Mouse (Mus musculus) G1E (cell line): Measurements from ENCODE around the gene Cercam.

ENCODE experiments used
- CTCF ChIP-seq: IDR thresholded peaks from 2 replicates; pipeline ENCODE4 v1.5.1; 2012; ENCODE audit warnings: low read depth, low read length, inconsistent platforms, mixed read lengths
- GATA1 ChIP-seq: IDR thresholded peaks from 2 replicates; pipeline ENCODE4 v1.6.1; 2012; ENCODE audit warnings: borderline replicate concordance, low read length, inconsistent platforms, mixed read lengths
- TAL1 ChIP-seq: conservative IDR thresholded peaks from 2 replicates; pipeline ENCODE4 v1.6.1; 2012; ENCODE audit warnings: low read depth, low read length, inconsistent platforms, mixed read lengths

GRCm38 (mm10) chr2:29827709-29828024 lies 41.3 kb upstream of the Cercam start:
- no peak for TF ChIP-seq CTCF
- TF ChIP-seq GATA1 = no peak
- no peak for TF ChIP-seq TAL1
